Mouse (Mus musculus): Measurements from ENCODE around the gene Pagr1a.
A peak's percentile ranks its signal among the peaks of the same experiment; 100 is the strongest.

Gene Pagr1a

DNA sequence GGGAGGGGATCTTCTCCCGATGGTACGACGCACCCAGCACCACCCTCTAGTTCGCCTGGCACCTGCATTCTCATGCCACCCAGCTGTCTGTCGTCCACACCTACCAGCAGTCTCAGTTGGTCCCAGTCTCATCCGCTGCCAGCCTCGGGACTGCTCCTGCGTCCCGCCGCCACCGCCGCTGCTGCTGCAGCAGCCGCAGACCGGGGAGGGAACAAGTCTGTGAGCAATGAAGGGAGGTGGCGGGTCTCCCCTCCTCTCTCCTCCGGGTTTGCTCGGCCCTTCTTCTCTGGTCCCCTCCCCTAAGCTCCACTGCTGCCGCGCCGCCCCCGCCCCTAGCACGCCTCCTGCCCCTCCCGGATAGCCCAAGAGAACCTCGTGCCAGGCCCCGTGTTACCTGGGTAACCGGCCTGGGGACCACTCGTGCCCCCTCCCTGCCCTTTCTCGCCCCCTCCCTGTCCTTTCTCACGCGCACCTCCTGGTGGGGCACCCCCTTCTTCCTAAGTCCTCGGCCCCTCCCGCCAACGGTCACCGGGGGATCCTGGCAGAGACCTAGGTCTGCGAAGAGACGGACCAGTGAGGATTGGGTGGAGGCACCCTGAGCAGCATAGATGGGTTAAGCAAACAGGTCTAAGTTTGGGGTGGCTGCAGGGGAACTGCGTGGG lies 3.9 kb upstream of the Pagr1a start, which contains the start of the genes Gm42742 and Prrt2:
Gene Gm42742, minus strand, starts transcription at position 197 of the 662 bp plus-strand sequence.
Gene Prrt2, minus strand, starts transcription at position 311 of the 662 bp plus-strand sequence.
- peak; percentile 67 to 70 for DNase-seq (ENCODE audit: low spot score in 2 of 2)

- no peak for DNase-seq (ENCODE audit: low spot score in 2 of 2)
These were observed 3.3 kb upstream of the Pagr1a start for GRCm38 (mm10) chr7:127020491-127020890.

DNA sequence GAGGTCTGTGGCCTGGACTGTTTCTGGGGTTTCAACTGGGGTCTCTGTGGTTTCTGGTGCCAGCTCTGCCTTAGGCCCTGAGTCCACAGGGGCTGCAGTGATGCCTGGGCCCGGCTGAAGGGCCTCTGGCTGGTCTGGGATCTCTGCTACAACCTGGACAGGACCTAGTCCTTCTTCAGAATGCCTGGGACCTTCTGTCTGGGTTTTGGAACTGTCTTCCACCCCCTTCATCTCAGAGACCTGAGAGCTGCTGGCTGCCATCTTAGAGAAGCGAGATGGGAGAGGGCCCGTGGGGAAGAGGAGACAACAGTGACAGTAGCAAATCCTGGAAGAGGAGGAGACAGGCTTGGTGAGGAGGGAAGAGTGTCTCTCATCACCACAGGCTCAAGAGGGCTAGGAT lies 2.9 kb upstream of the Pagr1a start:
- DNase-seq (ENCODE audit: low spot score in 2 of 2): peak in 1 of 2 experiments; percentile 34

DNA sequence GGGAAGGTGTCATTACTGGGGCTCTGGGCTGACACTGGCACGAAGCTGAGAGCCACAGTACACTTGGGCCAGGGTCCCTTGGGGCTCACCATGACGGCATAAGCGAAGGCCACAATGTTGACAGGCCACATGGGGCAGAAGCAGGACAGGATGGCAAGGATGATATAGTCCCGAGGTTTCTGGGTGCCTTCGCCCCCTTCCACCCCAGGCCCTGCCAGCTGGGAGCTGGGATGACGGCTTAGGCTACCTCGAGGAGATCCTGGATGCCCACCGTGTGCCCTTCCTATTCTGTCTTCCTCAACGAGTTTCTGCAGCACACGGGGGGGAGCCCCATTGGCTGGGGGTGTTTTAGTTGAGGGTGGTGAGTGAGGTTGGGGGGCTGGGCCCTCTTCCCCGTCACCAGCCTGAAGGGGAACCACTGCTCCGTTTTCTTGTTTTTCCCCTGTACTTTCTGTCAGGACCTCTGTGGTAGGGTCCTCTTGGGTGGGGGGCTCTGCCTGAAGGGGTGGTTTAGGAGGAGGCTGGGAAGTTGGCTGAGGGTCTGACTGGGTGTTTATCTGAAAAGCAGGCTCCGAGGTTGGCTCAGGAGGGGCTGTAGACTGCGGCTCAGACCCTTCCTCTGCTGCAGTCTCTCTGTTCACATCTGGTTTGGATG lies 2.3 kb upstream of the Pagr1a start:
- DNase-seq (ENCODE audit: low spot score in 2 of 2): peak in 1 of 2 experiments; percentile 13

- DNase-seq (ENCODE audit: low spot score in 2 of 2): peak in 1 of 2 experiments; percentile 13
These were observed 1.5 kb upstream of the Pagr1a start for GRCm38 (mm10) chr7:127018416-127019305.

GRCm38 (mm10) chr7:127017950-127018345 lies 796 bp upstream of the Pagr1a start:
- peak in 1 of 2 experiments; percentile 9 for DNase-seq (ENCODE audit: low spot score in 2 of 2)

- DNase-seq (ENCODE audit: low spot score in 2 of 2): peak in 1 of 2 experiments; percentile 45
These were observed 640 bp downstream of the Pagr1a start for GRCm38 (mm10) chr7:127016486-127016938.

- no peak for DNase-seq (ENCODE audit: low spot score in 2 of 2)
These were observed 869 bp downstream of the Pagr1a start, which contains the start of gene Pagr1b for GRCm38 (mm10) chr7:127016481-127016485. TSS of gene Pagr1b (minus strand) at chr7:127016484.

- DNase-seq (ENCODE audit: low spot score in 2 of 2): no peak
These were observed 1.1 kb downstream of the Pagr1a start for GRCm38 (mm10) chr7:127016081-127016480.

GRCm38 (mm10) chr7:127014993-127015392 lies 2.2 kb downstream of the Pagr1a start:
- DNase-seq (ENCODE audit: low spot score in 2 of 2): no peak

DNA sequence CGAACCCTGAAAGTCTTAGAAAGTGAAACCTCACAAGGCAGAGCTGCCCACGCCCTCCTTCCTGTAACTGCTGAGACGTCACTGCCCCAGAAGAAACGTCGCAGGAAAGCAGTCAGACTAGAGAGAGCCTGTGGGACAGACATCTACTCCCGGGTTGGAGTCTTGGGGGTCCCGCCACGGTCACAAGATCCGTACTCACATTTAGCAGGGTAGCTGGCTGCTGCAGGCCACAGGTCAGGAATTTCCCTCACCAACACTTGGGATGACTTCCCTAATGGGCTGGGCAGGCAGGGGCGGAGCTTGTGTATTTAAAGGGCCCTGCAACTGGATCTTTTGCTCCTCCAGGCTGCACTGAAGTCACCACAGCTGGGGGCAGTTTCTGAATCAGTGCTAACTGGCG lies 2.8 kb downstream of the Pagr1a start, which contains the start of gene Mvp:
Gene Mvp, minus strand, starts transcription at position 302 of the 400 bp plus-strand sequence.
- DNase-seq (ENCODE audit: low spot score in 2 of 2): peak in 1 of 2 experiments; percentile 34

GRCm38 (mm10) chr7:127013385-127013784 lies 3.8 kb downstream of the Pagr1a start:
- no peak for DNase-seq (ENCODE audit: low spot score in 2 of 2)

DNA sequence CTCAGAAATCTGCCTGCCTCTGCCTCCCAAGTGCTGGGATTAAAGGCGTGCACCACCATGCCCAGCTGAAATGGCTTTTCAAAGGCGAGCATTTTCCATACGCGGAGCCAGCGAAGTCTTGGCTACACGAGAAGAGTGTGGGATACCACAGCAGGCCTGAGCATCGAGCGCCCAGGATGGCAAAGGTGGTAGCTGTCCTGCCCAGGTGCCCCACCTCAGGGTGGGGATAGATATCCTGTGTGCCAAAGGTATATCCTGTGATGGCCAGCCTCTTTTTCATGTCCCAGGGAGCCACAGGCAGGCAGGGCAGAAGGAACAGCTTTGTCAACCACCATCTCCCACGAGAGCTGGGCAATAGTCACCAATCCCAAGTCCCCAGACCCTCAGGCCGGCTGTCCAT lies 4.3 kb downstream of the Pagr1a start:
- DNase-seq (ENCODE audit: low spot score in 2 of 2): no peak

GRCm38 (mm10) chr7:127012374-127012773 lies 4.8 kb downstream of the Pagr1a start:
- DNase-seq (ENCODE audit: low spot score in 2 of 2): no peak

GRCm38 (mm10) chr7:127011717-127012116 lies 5.4 kb downstream of the Pagr1a start:
- no peak for DNase-seq (ENCODE audit: low spot score in 2 of 2)

GRCm38 (mm10) chr7:127011051-127011450 lies 6.1 kb downstream of the Pagr1a start:
- no peak for DNase-seq (ENCODE audit: low spot score in 2 of 2)

DNA sequence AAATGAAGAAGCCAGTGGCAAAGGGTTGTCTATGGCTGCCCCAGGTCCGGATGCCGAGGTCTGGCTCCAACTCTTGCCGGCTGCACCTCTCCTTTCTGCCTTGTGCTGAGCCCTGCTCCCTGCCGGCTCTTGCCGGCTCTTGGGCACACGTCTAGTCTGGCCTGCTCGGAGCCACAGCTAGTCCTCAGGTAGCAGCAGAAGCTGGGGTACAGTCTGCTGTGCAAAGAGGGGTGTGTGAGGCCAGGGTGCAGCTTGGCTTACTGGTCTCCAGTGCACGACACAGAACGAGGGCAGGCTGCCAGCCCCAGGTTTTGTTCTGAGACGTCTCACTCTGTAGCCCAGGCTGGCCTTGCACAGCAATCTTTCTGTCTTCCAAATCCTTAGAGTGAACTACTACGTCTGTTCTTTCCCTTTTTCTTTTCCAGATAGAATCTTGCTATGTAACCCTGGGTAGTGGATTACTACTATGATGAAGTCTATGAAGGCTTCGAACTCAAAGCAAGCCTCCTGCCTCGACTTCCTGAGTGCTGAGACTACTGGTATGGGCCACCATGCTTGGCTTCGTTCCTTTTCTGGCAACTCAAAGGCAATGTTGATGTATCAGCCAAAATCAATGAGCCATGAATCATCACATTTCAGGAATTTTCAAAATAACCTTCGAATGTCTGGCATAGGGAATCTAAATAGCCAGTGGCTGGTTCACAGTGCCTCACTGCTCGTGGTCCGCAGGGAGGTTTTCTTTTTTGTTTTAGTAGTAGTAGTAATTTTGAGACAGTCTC lies 7.7 kb downstream of the Pagr1a start:
- DNase-seq (ENCODE audit: low spot score in 2 of 2): no peak

DNA sequence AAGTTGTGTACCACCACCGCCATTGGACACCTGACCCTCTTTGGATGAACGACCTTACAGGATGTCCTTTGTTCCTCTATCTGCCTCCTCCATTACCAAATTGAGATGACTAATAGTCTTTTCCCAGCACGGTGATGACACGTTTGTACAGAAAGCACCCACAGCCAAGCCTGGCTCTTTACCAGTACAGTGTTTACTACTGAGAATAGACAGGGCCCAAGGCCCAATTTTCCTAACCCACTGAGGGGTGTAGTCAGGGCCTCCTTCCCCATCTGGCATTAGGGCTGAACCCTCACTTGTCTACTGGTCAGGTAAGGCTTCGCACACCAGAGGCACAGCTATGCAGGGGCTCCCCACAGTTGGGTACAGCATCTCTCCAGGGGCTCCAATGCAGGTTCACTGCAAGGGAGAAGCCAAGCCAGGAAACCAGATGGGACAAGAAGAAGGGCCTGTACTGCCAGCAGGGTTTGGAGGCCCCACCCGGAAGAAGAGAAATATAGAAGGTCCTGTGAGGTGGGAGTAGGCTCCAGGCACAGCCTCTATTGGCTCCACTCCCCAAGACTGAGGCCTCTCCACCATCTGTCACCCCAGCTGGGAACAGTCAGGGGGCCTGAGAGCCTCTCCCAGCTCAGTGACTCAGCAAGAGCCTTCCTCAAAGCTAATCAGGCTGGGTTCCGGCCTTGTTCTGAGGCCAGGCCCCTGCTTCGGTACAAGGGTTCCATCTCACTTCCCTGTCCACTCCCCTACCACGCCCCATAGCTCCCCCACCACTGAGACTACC lies 8.7 kb downstream of the Pagr1a start:
- peak in 1 of 2 experiments; percentile 57 for DNase-seq (ENCODE audit: low spot score in 2 of 2)

DNA sequence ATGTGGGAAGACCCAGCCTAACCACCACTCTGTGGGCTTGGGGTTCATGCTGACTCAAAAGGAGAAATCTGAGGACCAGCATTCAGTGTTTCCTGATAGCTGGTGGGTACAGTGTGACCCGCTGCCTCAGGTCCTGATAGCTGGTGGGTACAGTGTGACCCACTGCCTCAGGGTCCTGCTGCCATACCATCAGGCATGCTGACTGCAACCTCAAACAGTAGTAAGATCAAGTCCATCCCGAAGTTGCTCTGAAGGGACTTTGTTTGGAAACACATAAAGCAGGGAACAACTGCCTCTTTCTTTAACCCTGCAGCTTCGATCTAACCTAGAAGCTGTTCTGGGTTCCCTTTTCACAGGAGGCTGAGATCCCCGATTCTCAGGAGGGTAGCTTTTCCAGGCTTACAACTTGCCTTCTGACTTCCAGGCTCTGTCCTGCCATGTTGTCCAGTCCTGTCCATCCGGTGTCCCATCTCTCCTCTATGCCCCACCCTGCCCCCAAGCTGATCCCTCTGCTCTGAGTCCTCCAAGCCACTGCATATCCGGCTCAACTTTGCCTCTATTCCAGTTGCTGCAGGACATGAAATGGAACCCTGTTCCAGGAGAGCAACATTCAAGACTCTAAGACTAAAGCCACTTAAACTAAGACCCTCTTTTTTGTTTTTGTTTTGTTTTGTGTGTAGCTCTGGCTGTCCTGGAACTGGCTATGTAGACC lies 9.7 kb downstream of the Pagr1a start:
- no peak for DNase-seq (ENCODE audit: low spot score in 2 of 2)

DNA sequence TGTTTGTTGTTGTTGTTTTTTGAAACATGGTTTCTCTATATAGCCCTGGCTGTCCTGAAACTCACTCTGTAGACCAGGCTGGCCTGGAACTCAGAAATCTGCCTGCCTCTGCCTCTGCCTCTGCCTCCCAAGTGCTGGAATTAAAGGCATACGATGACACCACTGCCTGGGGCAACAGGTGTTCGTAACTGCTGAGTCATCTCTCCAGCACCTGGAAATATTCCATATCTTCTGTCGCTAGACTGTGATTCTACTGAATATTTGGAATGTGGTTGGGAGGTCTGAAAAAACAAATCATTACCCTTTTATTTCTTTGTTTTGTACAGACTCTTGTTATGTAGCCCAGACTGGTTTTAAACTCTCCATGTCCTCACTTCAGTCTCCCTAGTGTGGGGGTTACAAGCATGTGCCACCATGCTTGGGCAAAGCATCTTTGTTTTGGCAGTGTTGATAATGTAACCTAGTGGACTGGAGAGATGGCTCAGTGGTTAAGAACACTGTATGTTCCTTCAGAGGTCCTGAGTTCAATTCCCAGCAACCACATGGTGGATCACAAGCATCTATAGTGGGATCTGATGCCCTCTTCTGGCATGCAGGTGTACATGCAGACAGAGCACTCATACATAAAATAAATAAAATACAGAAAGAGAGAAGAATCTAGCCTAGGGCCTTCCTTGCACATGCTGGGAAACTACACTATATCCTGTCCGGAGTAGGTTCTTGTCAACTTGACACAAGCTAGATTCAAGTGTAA lies 12.9 kb downstream of the Pagr1a start:
- no peak for DNase-seq (ENCODE audit: low spot score in 2 of 2)

Measured in frontal cortex, postnatal 10 days (tissue).